Mouse (Mus musculus): Measurements from ENCODE around the gene Rab11a.
"Not testable (repeated sequence)": the region's sequence is repeated elsewhere in the genome, so short reads cannot be mapped to it uniquely, and the experiment has no call there.

The Rab11a gene

GRCm38 (mm10) chr9:64742453-64742852 is 4.9 kb upstream of the Rab11a start:
- DNase-seq (ENCODE audit: low spot score), result no peak

GRCm38 (mm10) chr9:64739001-64739400 is 1.4 kb upstream of the Rab11a start:
- DNase-seq (ENCODE audit: low spot score), result no peak

GRCm38 (mm10) chr9:64736639-64737405 is 736 bp downstream of the Rab11a start:
- DNase-seq (ENCODE audit: low spot score), result peak; percentile 27

GRCm38 (mm10) chr9:64736076-64736638 is 1.4 kb downstream of the Rab11a start:
- DNase-seq (ENCODE audit: low spot score), result no peak

- not testable (repeated sequence) for DNase-seq (ENCODE audit: low spot score)
Observed at GRCm38 (mm10) chr9:64734992-64735391, 2.6 kb downstream of the Rab11a start.

GRCm38 (mm10) chr9:64734166-64734565 is 3.4 kb downstream of the Rab11a start:
- no peak for DNase-seq (ENCODE audit: low spot score)

GRCm38 (mm10) chr9:64731029-64731560 is 6.5 kb downstream of the Rab11a start:
- DNase-seq (ENCODE audit: low spot score), result no peak

- DNase-seq (ENCODE audit: low spot score), result no peak
Observed at GRCm38 (mm10) chr9:64726454-64726853, 11.1 kb downstream of the Rab11a start.

- DNase-seq (ENCODE audit: low spot score), result no peak
Observed at GRCm38 (mm10) chr9:64719526-64720163, 17.9 kb downstream of the Rab11a start.

GRCm38 (mm10) chr9:64710291-64710690 is 27.3 kb downstream of the Rab11a start:
- not testable (repeated sequence) for DNase-seq (ENCODE audit: low spot score)

GRCm38 (mm10) chr9:64704073-64704840 is 33.3 kb downstream of the Rab11a start:
- no peak for DNase-seq (ENCODE audit: low spot score)

GRCm38 (mm10) chr9:64703420-64703965 is 34.1 kb downstream of the Rab11a start:
- DNase-seq (ENCODE audit: low spot score), result no peak

- no peak for DNase-seq (ENCODE audit: low spot score)
Observed at GRCm38 (mm10) chr9:64702937-64703336, 34.6 kb downstream of the Rab11a start.

- no peak for DNase-seq (ENCODE audit: low spot score)
Observed at GRCm38 (mm10) chr9:64702391-64702790, 35.2 kb downstream of the Rab11a start.

GRCm38 (mm10) chr9:64701651-64702050 is 35.9 kb downstream of the Rab11a start:
- DNase-seq (ENCODE audit: low spot score), result no peak

GRCm38 (mm10) chr9:64700451-64701311 is 36.9 kb downstream of the Rab11a start:
- no peak for DNase-seq (ENCODE audit: low spot score)

GRCm38 (mm10) chr9:64698586-64698985 is 39.0 kb downstream of the Rab11a start:
- no peak for DNase-seq (ENCODE audit: low spot score)

- no peak for DNase-seq (ENCODE audit: low spot score)
Observed at GRCm38 (mm10) chr9:64697677-64698076, 39.9 kb downstream of the Rab11a start.

- DNase-seq (ENCODE audit: low spot score), result no peak
Observed at GRCm38 (mm10) chr9:64697006-64697405, 40.6 kb downstream of the Rab11a start.

GRCm38 (mm10) chr9:64696404-64696803 is 41.2 kb downstream of the Rab11a start:
- DNase-seq (ENCODE audit: low spot score), result no peak

- DNase-seq (ENCODE audit: low spot score), result no peak
Observed at GRCm38 (mm10) chr9:64695266-64695665, 42.3 kb downstream of the Rab11a start.
